25 mouse cellular contexts compared by ENCODE assay signal in genomic region chr15:27328441-27328840, GRCm38 (mm10).
A peak's percentile ranks its signal among the peaks of the same experiment; 100 is the strongest.
DNase-seq lines count a peak whose midpoint lies in the region; ATAC-seq lines count a peak whose summit lies in the region.
"Had no signal": no experiment of that assay in that cellular context is flagged by ENCODE, and none has a peak within 500 bp of the region (broad histone marks: within the 10 kb centered on the region; RNA-seq: fewer than 3 reads in every experiment).

No protein-coding gene starts in this region.

- peak; percentile 61 for DNase-seq in heart, adult 11 months
- DNase-seq in heart, embryonic 10.5 days (ENCODE audit: low spot score) = no peak
- peak; percentile 13 to 27 for DNase-seq in layer of hippocampus, adult 8-10 months (ENCODE audit: low spot score in 2 of 2)
- no peak for DNase-seq in layer of hippocampus, postnatal 25 days (ENCODE audit: extremely low spot score in 1 of 2, low spot score in 1 of 2)
- no peak for DNase-seq in thymus, adult 18-20 months
- DNase-seq: adrenal gland, postnatal 25 days; B cell, adult 2 months; cerebellum, postnatal 36 days; gastrocnemius, postnatal 14 days; heart, postnatal 36 days; kidney, adult 8-10 months; kidney, postnatal 4 days; lung, postnatal 36 days; right cerebral cortex, adult 18-20 months; thymus, postnatal 4 days had no signal

- no peaks in the 10 kb centered on the region for H3K4me1 ChIP-seq in heart, embryonic 10.5 days
- peaks cover 2% of the 10 kb centered on the region; the same call in 1 of the 2 replicates for H3K4me1 ChIP-seq in midbrain, embryonic 16.5 days (ENCODE audit: control insufficient read depth, insufficient read depth, low read length)
- peaks cover 8% of the 10 kb centered on the region; the same call in 1 of the 2 replicates for H3K4me1 ChIP-seq in midbrain, embryonic 15.5 days
- H3K4me1 ChIP-seq: midbrain, embryonic 12.5 days; neural tube, embryonic 12.5 days had no signal

- no peak overlapping the region for H3K4me3 ChIP-seq in heart, embryonic 10.5 days
- no peak overlapping the region for H3K4me3 ChIP-seq in midbrain, embryonic 16.5 days (ENCODE audit: low read depth, low read length)
- H3K4me3 ChIP-seq in midbrain, embryonic 15.5 days = no peak overlapping the region
- H3K4me3 ChIP-seq: limb, embryonic 13.5 days; midbrain, embryonic 12.5 days; myocyte; neural tube, embryonic 12.5 days had no signal

- no peak overlapping the region for H3K27ac ChIP-seq in heart, embryonic 10.5 days
- H3K27ac ChIP-seq in midbrain, embryonic 16.5 days (ENCODE audit: low read length) = no peak overlapping the region
- H3K27ac ChIP-seq in midbrain, embryonic 15.5 days = no peak overlapping the region
- H3K27ac ChIP-seq: kidney, postnatal 0 days; limb, embryonic 13.5 days; midbrain, embryonic 12.5 days; neural tube, embryonic 12.5 days had no signal

- no peaks in the 10 kb centered on the region for H3K36me3 ChIP-seq in heart, embryonic 10.5 days
- H3K36me3 ChIP-seq in midbrain, embryonic 16.5 days (ENCODE audit: control insufficient read depth, insufficient read depth, low read length) = no peaks in the 10 kb centered on the region
- no peaks in the 10 kb centered on the region for H3K36me3 ChIP-seq in midbrain, embryonic 15.5 days (replicated peaks)
- H3K36me3 ChIP-seq: limb, embryonic 13.5 days; midbrain, embryonic 12.5 days; neural tube, embryonic 12.5 days had no signal

- H3K27me3 ChIP-seq in heart, embryonic 10.5 days (ENCODE audit: insufficient read depth, poor library complexity, severe bottlenecking) = no peaks in the 10 kb centered on the region
- no peaks in the 10 kb centered on the region for H3K27me3 ChIP-seq in midbrain, embryonic 16.5 days (ENCODE audit: control insufficient read depth, insufficient read depth, low read depth, low read length)
- H3K27me3 ChIP-seq in midbrain, embryonic 15.5 days (replicated peaks) = no peaks in the 10 kb centered on the region
- H3K27me3 ChIP-seq: neural tube, embryonic 12.5 days had no signal

- 0 out of 2 replicates have a peak, but pooled peaks have one; percentile 47 for ATAC-seq in midbrain, embryonic 16.5 days
- ATAC-seq in midbrain, embryonic 15.5 days (replicated peaks) = no peak
- ATAC-seq: intestine, embryonic 16.5 days had no signal

- no peaks in the 10 kb centered on the region for H3K9me3 ChIP-seq in heart, embryonic 10.5 days
- no peaks in the 10 kb centered on the region for H3K9me3 ChIP-seq in midbrain, embryonic 16.5 days (replicated peaks; ENCODE audit: control insufficient read depth, low read length, poor library complexity, severe bottlenecking)
- no peaks in the 10 kb centered on the region for H3K9me3 ChIP-seq in midbrain, embryonic 15.5 days
- H3K9me3 ChIP-seq: limb, embryonic 13.5 days; midbrain, embryonic 12.5 days; neural tube, embryonic 12.5 days had no signal

- H3K9ac ChIP-seq in midbrain, embryonic 16.5 days (ENCODE audit: low read depth, low read length) = no peak overlapping the region
- no peak overlapping the region for H3K9ac ChIP-seq in midbrain, embryonic 15.5 days
- H3K9ac ChIP-seq: limb, embryonic 13.5 days; midbrain, embryonic 12.5 days; neural tube, embryonic 12.5 days had no signal

- no peak overlapping the region for H3K4me2 ChIP-seq in midbrain, embryonic 16.5 days (ENCODE audit: low read length)
- H3K4me2 ChIP-seq in midbrain, embryonic 15.5 days = no peak overlapping the region
- H3K4me2 ChIP-seq: heart, embryonic 11.5 days; limb, embryonic 13.5 days; liver, embryonic 11.5 days; midbrain, embryonic 12.5 days; neural tube, embryonic 12.5 days had no signal

- whole genome bisulfite sequencing in heart, embryonic 10.5 days = 80% methylated on average over 2 of the region's 2 CpGs
- whole genome bisulfite sequencing in midbrain, embryonic 16.5 days = 82% methylated on average over 2 of the region's 2 CpGs
- 79% methylated on average over 2 of the region's 2 CpGs for WGBS in midbrain, embryonic 15.5 days

Comparison
In these comparisons a context has a peak if more than half of its experiments do, and no peak if none do; other contexts are left out.
1. DNase-seq: peak in heart, adult 11 months (single experiment) and layer of hippocampus, adult 8-10 months (2 of 2); none in heart, embryonic 10.5 days (single experiment), layer of hippocampus, postnatal 25 days (0 of 2) and thymus, adult 18-20 months (0 of 2).